Mouse (Mus musculus) liver, adult 2 months (tissue): Measurements from ENCODE around the gene 4932438H23Rik.

Experiments
- CTCF ChIP-seq: fragments of 200-500 bp; IDR thresholded peaks from 2 replicates; pipeline ENCODE4 v1.5.1; 2011; ENCODE audit warnings: low read depth, low read length, control low read depth
- POLR2A ChIP-seq: fragments of 200-500 bp; IDR thresholded peaks from 2 replicates; pipeline ENCODE4 v1.6.1; 2011; ENCODE audit warnings: low read length, control low read depth; ENCODE audit not compliant: insufficient read depth; ENCODE audit errors: extremely low read depth

DNA sequence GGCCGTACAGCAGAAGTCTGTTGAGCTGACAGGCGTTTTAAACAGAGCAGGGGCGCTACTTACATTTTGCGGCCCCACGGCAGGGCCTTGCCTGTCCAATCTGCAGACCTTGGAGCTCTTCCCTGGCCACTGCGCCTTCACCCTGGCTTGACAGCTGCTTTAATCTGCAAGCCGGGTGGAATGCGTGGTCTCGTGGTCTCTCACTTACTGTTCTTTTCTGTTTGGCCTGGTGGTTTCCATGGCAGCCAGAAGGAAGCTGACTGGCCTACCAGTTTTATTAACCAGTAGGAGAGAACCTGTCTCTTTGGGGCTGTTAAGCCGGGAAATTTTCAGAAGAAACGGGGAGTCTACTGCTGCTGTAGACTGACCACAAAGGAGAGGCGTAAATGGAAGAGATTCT is 26.0 kb downstream of the 4932438H23Rik start:
- TF ChIP-seq CTCF, result no peak
- TF ChIP-seq POLR2A, result no peak
